Mouse (Mus musculus) megakaryocyte, embryonic 14.5 days (primary cell): Measurements from ENCODE around the gene Fthl17b.
"Not testable (repeated sequence)": the region's sequence is repeated elsewhere in the genome, so short reads cannot be mapped to it uniquely, and the experiment has no call there.

Experiments
- FLI1 ChIP-seq: IDR thresholded peaks from 2 replicates; pipeline ENCODE4 v1.6.1; 2012; ENCODE audit warnings: low read length, inconsistent platforms, mixed read lengths
- GATA1 ChIP-seq: IDR thresholded peaks from 3 replicates; pipeline ENCODE4 v1.6.1; 2012; ENCODE audit warnings: mixed read lengths, low read length, inconsistent platforms, borderline replicate concordance

- TF ChIP-seq GATA1, FLI1: not testable (repeated sequence)
Observed at GRCm38 (mm10) chrX:8962875-8963274, at the start of gene Fthl17b.
